Mouse (Mus musculus): Measurements from ENCODE around the gene Dnaja3.

GRCm38 (mm10) chr16:4702646-4703045, 62.9 kb downstream of the Dnaja3 start:
- no peak for TF ChIP-seq POLR2A (IDR thresholded peaks at IDR 0.05; ENCODE audit: borderline replicate concordance, low read depth, low read length)
- no peak for TF ChIP-seq CTCF (IDR thresholded peaks at IDR 0.05; ENCODE audit: low read depth, low read length)
